Mouse (Mus musculus) neural tube, embryonic 11.5 days (tissue): ENCODE data around the gene Abca7. TPM values are rescaled to one million over a fixed set of nuclear protein-coding genes. Genes with fewer than 3 reads are reported as not detected.
A peak's percentile ranks its signal among the peaks of the same experiment; 100 is the strongest.

Experiments used
- ATAC-seq: fragments of 200-750 bp; cut with Nextera tagmentation; 2 replicates; pipeline ENCODE4 v1.8.0; 2017; ENCODE audit warnings: moderate number of reproducible peaks, mild to moderate bottlenecking, moderate TSS enrichment, moderate library complexity; ENCODE audit not compliant: insufficient read depth, low FRiP score, low TSS enrichment
- DNase-seq: peaks from one replicate; pipeline ENCODE4 v3.0.0-alpha.2; 2015; ENCODE audit warnings: low spot score
- H3K27ac ChIP-seq: fragments of 300-500 bp; sonication (generic); 2 replicates; pipeline ENCODE4 v1.5.1; 2014; ENCODE audit warnings: low read depth, mild to moderate bottlenecking, low read length
- H3K27me3 ChIP-seq: fragments of 300-500 bp; sonication (generic); 2 replicates; pipeline ENCODE4 v1.6.1; 2014; ENCODE audit warnings: mild to moderate bottlenecking, low read length, mixed read lengths; ENCODE audit not compliant: control insufficient read depth, insufficient read depth
- H3K36me3 ChIP-seq: fragments of 300-500 bp; sonication (generic); 2 replicates; pipeline ENCODE4 v1.6.1; 2014; ENCODE audit warnings: mild to moderate bottlenecking, low read length, moderate library complexity, mixed read lengths; ENCODE audit not compliant: control insufficient read depth, insufficient read depth
- H3K4me1 ChIP-seq: fragments of 300-500 bp; sonication (generic); 2 replicates; pipeline ENCODE4 v1.6.1; 2014; ENCODE audit warnings: low read length, mixed read lengths; ENCODE audit not compliant: control insufficient read depth, insufficient read depth
- H3K4me2 ChIP-seq: fragments of 300-500 bp; sonication (generic); 2 replicates; pipeline ENCODE4 v1.6.1; 2014; ENCODE audit warnings: low read depth, mild to moderate bottlenecking, moderate library complexity
- H3K4me3 ChIP-seq: fragments of 300-500 bp; sonication (generic); 2 replicates; pipeline ENCODE4 v1.5.1; 2014; ENCODE audit warnings: low read depth, low read length
- H3K9ac ChIP-seq: fragments of 300-500 bp; sonication (generic); 2 replicates; pipeline ENCODE4 v1.6.1; 2014; ENCODE audit warnings: mild to moderate bottlenecking, low read length
- H3K9me3 ChIP-seq: fragments of 300-500 bp; sonication (generic); 2 replicates; pipeline ENCODE4 v1.6.1; 2016; ENCODE audit warnings: low read length; ENCODE audit not compliant: control insufficient read depth
- WGBS: fragments of 180-500 bp; shearing (Covaris S2); extraction: QIAGEN DNeasy Blood & Tissue Kit; methylation state at CpG from one replicate; pipeline ENCODE4 v1.1.7; 2014; 5-methylcytosine and 5-hydroxymethylcytosine counted together
- polyA plus RNA-seq: library from polyadenylated mRNA; unstranded; fragments of >200 nt; fragmentation: Nextera tagmentation; extraction: Ambion mirVana; gene quantifications from 2 replicates; pipeline ENCODE4 v1.2.1, GENCODE M21; 2014

Gene Abca7
- polyA plus RNA-seq, 1 experiment from 2014 or later: 7.0 TPM

GRCm38 (mm10) chr10:79969124-79969568, 27.1 kb upstream of the Abca7 start:
- no peak for DNase-seq
- peaks cover 26% of the 10 kb centered on the region for H3K27me3 ChIP-seq
- no peaks in the 10 kb centered on the region for H3K4me1 ChIP-seq
- H3K9ac ChIP-seq: no peak overlapping the region
- no peak overlapping the region for H3K4me2 ChIP-seq
- no peak for ATAC-seq
- peaks cover 22% of the 10 kb centered on the region for H3K36me3 ChIP-seq
- no peak overlapping the region for H3K27ac ChIP-seq
- no peaks in the 10 kb centered on the region for H3K9me3 ChIP-seq
- 17% methylated on average over 3 of the region's 3 CpGs for WGBS
- no peak overlapping the region for H3K4me3 ChIP-seq

- DNase-seq (no peak), ATAC-seq (no peak)
- Histone ChIP-seq H3K9ac (peak within 1 kb of the TSS; percentile 54), H3K4me1 (no peaks in the 10 kb centered on the region), H3K27ac (no peak within 1 kb of the TSS), H3K4me2 (peak within 1 kb of the TSS; percentile 56), H3K36me3 (peaks cover 22% of the 10 kb centered on the region), H3K4me3 (peak within 1 kb of the TSS; percentile 28), H3K9me3 (no peaks in the 10 kb centered on the region), H3K27me3 (peaks cover 26% of the 10 kb centered on the region)
- WGBS: 7% methylated on average over 47 of the region's 47 CpGs
Observed at GRCm38 (mm10) chr10:79970415-79971182, 25.7 kb upstream of the Abca7 start, which contains the start of gene Grin3b. Gene Grin3b, plus strand, starts transcription at chr10:79970715.

GRCm38 (mm10) chr10:79971183-79971497, 25.2 kb upstream of the Abca7 start:
- no peak for ATAC-seq
- Histone ChIP-seq H3K9ac (peak overlapping the region; percentile 54), H3K4me1 (no peaks in the 10 kb centered on the region), H3K4me2 (peak overlapping the region; percentile 56), H3K4me3 (peak overlapping the region; percentile 28), H3K9me3 (no peaks in the 10 kb centered on the region), H3K36me3 (peaks cover 23% of the 10 kb centered on the region), H3K27me3 (peaks cover 26% of the 10 kb centered on the region), H3K27ac (no peak overlapping the region)
- DNase-seq: no peak
- WGBS: 3% methylated on average over 21 of the region's 21 CpGs

- Histone ChIP-seq H3K9ac (no peak overlapping the region), H3K27me3 (peaks cover 26% of the 10 kb centered on the region), H3K4me1 (no peaks in the 10 kb centered on the region), H3K9me3 (no peaks in the 10 kb centered on the region), H3K4me3 (no peak overlapping the region), H3K36me3 (peaks cover 25% of the 10 kb centered on the region), H3K4me2 (no peak overlapping the region), H3K27ac (no peak overlapping the region)
- DNase-seq (no peak), ATAC-seq (no peak)
- 72% methylated on average over 14 of the region's 14 CpGs for WGBS
Observed at GRCm38 (mm10) chr10:79972831-79973230, 23.5 kb upstream of the Abca7 start.

- Histone ChIP-seq H3K4me1 (no peaks in the 10 kb centered on the region), H3K9me3 (no peaks in the 10 kb centered on the region), H3K9ac (no peak overlapping the region), H3K27me3 (peaks cover 26% of the 10 kb centered on the region), H3K4me2 (no peak overlapping the region), H3K36me3 (peaks cover 34% of the 10 kb centered on the region), H3K4me3 (no peak overlapping the region; the same call in 1 of the 2 replicates), H3K27ac (no peak overlapping the region)
- WGBS: 89% methylated on average over 21 of the region's 21 CpGs
- ATAC-seq: no peak
- DNase-seq: no peak
Observed at GRCm38 (mm10) chr10:79974087-79974486, 22.2 kb upstream of the Abca7 start.

- H3K27me3 ChIP-seq: peaks cover 23% of the 10 kb centered on the region
- H3K4me2 ChIP-seq: no peak overlapping the region
- H3K9ac ChIP-seq: no peak overlapping the region
- DNase-seq: no peak
- H3K9me3 ChIP-seq: no peaks in the 10 kb centered on the region
- 91% methylated on average over 8 of the region's 8 CpGs for WGBS
- no peaks in the 10 kb centered on the region for H3K4me1 ChIP-seq
- no peak overlapping the region for H3K27ac ChIP-seq
- ATAC-seq: no peak
- no peak overlapping the region for H3K4me3 ChIP-seq
- peaks cover 35% of the 10 kb centered on the region for H3K36me3 ChIP-seq
Observed at GRCm38 (mm10) chr10:79974668-79975067, 21.6 kb upstream of the Abca7 start.

GRCm38 (mm10) chr10:79976071-79976721, 20.1 kb upstream of the Abca7 start:
- Histone ChIP-seq H3K27ac (no peak overlapping the region), H3K4me3 (no peak overlapping the region), H3K4me2 (no peak overlapping the region), H3K27me3 (peaks cover 10% of the 10 kb centered on the region), H3K4me1 (no peaks in the 10 kb centered on the region), H3K36me3 (peaks cover 37% of the 10 kb centered on the region), H3K9me3 (no peaks in the 10 kb centered on the region), H3K9ac (no peak overlapping the region)
- DNase-seq (no peak), ATAC-seq (no peak)
- WGBS: 82% methylated on average over 26 of the region's 28 CpGs

- no peak overlapping the region for H3K27ac ChIP-seq
- no peak for ATAC-seq
- H3K9me3 ChIP-seq: no peaks in the 10 kb centered on the region
- H3K27me3 ChIP-seq: peaks cover 4% of the 10 kb centered on the region
- H3K4me1 ChIP-seq: no peaks in the 10 kb centered on the region
- no peak overlapping the region for H3K4me2 ChIP-seq
- H3K4me3 ChIP-seq: no peak overlapping the region
- no peak for DNase-seq
- H3K36me3 ChIP-seq: peaks cover 37% of the 10 kb centered on the region
- WGBS: 71% methylated on average over 31 of the region's 36 CpGs
- no peak overlapping the region for H3K9ac ChIP-seq
Observed at GRCm38 (mm10) chr10:79976722-79977107, 19.6 kb upstream of the Abca7 start.

GRCm38 (mm10) chr10:79977324-79977723, 19.0 kb upstream of the Abca7 start:
- peaks cover 37% of the 10 kb centered on the region for H3K36me3 ChIP-seq
- no peak overlapping the region for H3K27ac ChIP-seq
- H3K9ac ChIP-seq: no peak overlapping the region
- H3K4me1 ChIP-seq: 0 out of 2 replicates have a peak, but pooled peaks cover under 1% of the 10 kb centered on the region
- DNase-seq: no peak
- no peak for ATAC-seq
- H3K4me3 ChIP-seq: no peak overlapping the region
- H3K27me3 ChIP-seq: no peaks in the 10 kb centered on the region; the same call in 1 of the 2 replicates
- H3K9me3 ChIP-seq: no peaks in the 10 kb centered on the region
- 75% methylated on average over 28 of the region's 28 CpGs for WGBS
- no peak overlapping the region for H3K4me2 ChIP-seq
